Mouse (Mus musculus): ENCODE results near the gene Spns2. TPM values are rescaled to one million over a fixed set of nuclear protein-coding genes. Genes with fewer than 3 reads are reported as not detected.

Gene Spns2
- 12.6 TPM in 2 replicates for polyA plus RNA-seq (2014; fragmentation: Nextera tagmentation; extraction: Ambion mirVana)

DNA sequence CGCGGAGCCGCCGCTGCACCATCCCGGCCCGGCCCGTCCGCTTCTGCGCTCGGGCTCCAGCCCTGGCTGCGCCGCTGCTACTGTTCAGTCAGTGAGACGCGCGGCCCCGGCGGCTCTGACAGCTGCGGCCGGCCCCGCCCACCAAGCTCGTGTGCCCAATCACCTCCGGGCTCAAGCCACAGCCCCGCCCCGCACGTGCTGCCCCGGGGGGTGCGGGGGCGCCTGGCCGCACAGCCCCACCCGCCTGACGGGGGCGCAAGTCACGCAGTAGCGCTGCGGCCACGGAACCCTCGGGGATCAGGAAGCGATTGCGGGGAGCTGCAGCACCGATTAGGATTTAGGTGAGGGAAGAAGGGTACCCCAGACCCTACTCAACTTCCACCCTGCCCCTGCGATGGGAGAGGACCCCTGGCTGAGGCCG, at the start of gene Spns2:
Gene Spns2 (minus strand): TSS at position 24 of the 421 bp plus-strand sequence.
- ATAC-seq (ENCODE audit: low FRiP score, low TSS enrichment) (peak; percentile 91), DNase-seq (peak; percentile 96)
- H3K9ac ChIP-seq (replicated peaks; ENCODE audit: low read length) = peak within 1 kb of the TSS; percentile 90
- WGBS = under 1% methylated on average over 41 of the region's 42 CpGs
- no peaks in the 10 kb centered on the region for H3K36me3 ChIP-seq (ENCODE audit: control insufficient read depth, insufficient read depth, low read length)
- H3K27me3 ChIP-seq (ENCODE audit: control insufficient read depth, insufficient read depth, low read length) = no peaks in the 10 kb centered on the region
- H3K27ac ChIP-seq (replicated peaks; ENCODE audit: low read depth, low read length) = peak within 1 kb of the TSS; percentile 92
- H3K9me3 ChIP-seq (ENCODE audit: control insufficient read depth, low read length) = no peaks in the 10 kb centered on the region
- H3K4me2 ChIP-seq (ENCODE audit: low read length) = peak within 1 kb of the TSS; percentile 65
- peaks cover 21% of the 10 kb centered on the region for H3K4me1 ChIP-seq (ENCODE audit: control insufficient read depth, insufficient read depth, low read length)
- H3K4me3 ChIP-seq (replicated peaks; ENCODE audit: low read depth, low read length) = peak within 1 kb of the TSS; percentile 69

DNA sequence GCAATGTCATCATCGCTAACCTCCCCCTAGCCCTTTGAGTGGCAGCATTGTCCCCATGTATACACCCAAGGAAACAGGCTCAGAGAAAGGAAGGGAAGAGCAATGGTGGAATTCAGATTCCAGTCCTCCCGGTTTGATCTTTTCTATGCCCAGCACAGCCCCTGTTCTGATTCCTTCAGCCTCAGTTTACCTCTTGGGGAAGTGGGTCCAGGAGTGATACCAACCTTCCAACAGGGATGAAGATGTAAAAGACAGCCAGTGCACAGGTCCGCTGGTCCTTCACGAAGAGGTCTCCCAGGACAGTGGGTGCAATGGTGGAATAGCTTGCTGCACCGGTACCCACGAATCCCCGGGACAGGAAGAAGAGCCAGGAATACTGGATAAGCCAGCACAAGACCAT, 49.1 kb upstream of the Spns2 start:
- H3K27ac ChIP-seq (replicated peaks; ENCODE audit: low read depth, low read length) = no peak overlapping the region
- DNase-seq (no peak), ATAC-seq (ENCODE audit: low FRiP score, low TSS enrichment) (no peak)
- H3K27me3 ChIP-seq (ENCODE audit: control insufficient read depth, insufficient read depth, low read length) = no peaks in the 10 kb centered on the region
- no peak overlapping the region for H3K9ac ChIP-seq (replicated peaks; ENCODE audit: low read length)
- H3K9me3 ChIP-seq (ENCODE audit: control insufficient read depth, low read length) = no peaks in the 10 kb centered on the region
- no peaks in the 10 kb centered on the region for H3K4me1 ChIP-seq (ENCODE audit: control insufficient read depth, insufficient read depth, low read length)
- no peak overlapping the region for H3K4me2 ChIP-seq (ENCODE audit: low read length)
- H3K36me3 ChIP-seq (ENCODE audit: control insufficient read depth, insufficient read depth, low read length) = no peaks in the 10 kb centered on the region
- no peak overlapping the region for H3K4me3 ChIP-seq (replicated peaks; ENCODE audit: low read depth, low read length)
- WGBS = 91% methylated on average over 7 of the region's 7 CpGs

DNA sequence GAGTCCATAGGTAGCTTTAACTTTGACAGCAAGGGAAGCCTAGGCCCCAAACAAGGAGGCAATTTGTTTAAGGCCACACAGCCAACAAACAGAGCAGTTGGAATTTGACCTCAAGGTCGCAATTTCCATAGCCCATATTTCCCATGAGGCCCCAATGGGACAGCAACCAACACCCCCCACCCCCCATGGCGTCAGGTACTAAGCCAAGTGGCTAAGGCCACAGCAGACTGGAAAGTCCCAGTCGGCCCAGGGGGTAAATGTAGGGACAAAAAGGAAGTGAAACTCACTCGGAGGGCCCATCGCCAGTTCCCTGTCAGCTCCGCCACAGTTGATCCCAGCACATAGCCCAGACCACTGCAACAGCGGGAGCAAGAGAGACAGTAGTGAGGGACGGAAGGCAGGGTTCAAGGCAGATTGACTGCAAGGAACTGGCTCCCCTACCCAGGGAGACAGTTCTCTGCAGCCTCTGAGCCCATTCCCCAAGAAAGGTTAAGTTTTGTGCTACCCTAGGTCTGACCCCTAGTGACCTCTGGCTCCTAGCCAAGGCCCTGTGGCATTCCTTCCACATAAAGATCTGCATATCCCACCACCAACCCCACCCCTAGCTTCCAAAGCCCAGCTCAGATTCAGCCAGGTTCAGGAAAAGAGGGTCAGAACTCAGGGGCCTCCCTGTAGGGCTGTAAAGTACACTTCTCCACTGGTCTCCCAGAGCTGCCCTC, 48.5 kb upstream of the Spns2 start:
- Histone ChIP-seq H3K9ac (replicated peaks; ENCODE audit: low read length) (no peak overlapping the region), H3K4me2 (ENCODE audit: low read length) (no peak overlapping the region), H3K27ac (replicated peaks; ENCODE audit: low read depth, low read length) (no peak overlapping the region), H3K4me1 (ENCODE audit: control insufficient read depth, insufficient read depth, low read length) (no peaks in the 10 kb centered on the region), H3K27me3 (ENCODE audit: control insufficient read depth, insufficient read depth, low read length) (no peaks in the 10 kb centered on the region), H3K36me3 (ENCODE audit: control insufficient read depth, insufficient read depth, low read length) (no peaks in the 10 kb centered on the region), H3K9me3 (ENCODE audit: control insufficient read depth, low read length) (no peaks in the 10 kb centered on the region), H3K4me3 (replicated peaks; ENCODE audit: low read depth, low read length) (no peak overlapping the region)
- ATAC-seq (ENCODE audit: low FRiP score, low TSS enrichment) = no peak
- WGBS = 69% methylated on average over 8 of the region's 8 CpGs
- DNase-seq = no peak

DNA sequence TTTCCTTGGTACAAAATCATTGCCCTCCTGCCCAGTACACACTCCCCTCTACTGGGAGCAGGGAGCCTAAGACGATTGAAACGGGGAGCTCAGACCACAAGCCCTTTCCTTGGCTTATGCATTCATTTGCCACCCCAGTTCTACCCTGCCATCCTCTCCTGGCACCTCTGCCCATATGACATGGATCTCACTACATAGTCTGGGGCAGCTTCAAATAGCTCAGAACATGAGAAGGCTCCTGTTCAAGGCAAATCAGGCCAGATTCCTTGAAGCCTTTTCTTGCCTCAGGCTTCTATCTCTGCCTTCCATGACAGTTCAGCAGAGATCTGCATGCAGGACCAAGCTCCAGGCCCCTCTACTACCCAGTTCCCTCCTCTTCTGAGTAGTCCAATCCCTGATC, 47.8 kb upstream of the Spns2 start:
- no peak overlapping the region for H3K27ac ChIP-seq (replicated peaks; ENCODE audit: low read depth, low read length)
- no peak overlapping the region for H3K9ac ChIP-seq (replicated peaks; ENCODE audit: low read length)
- no peaks in the 10 kb centered on the region for H3K9me3 ChIP-seq (ENCODE audit: control insufficient read depth, low read length)
- WGBS = 85% methylated on average over 2 of the region's 2 CpGs
- H3K4me2 ChIP-seq (ENCODE audit: low read length) = no peak overlapping the region
- H3K4me1 ChIP-seq (ENCODE audit: control insufficient read depth, insufficient read depth, low read length) = no peaks in the 10 kb centered on the region
- DNase-seq = no peak
- no peaks in the 10 kb centered on the region for H3K36me3 ChIP-seq (ENCODE audit: control insufficient read depth, insufficient read depth, low read length)
- H3K27me3 ChIP-seq (ENCODE audit: control insufficient read depth, insufficient read depth, low read length) = no peaks in the 10 kb centered on the region
- ATAC-seq (ENCODE audit: low FRiP score, low TSS enrichment) = no peak
- no peak overlapping the region for H3K4me3 ChIP-seq (replicated peaks; ENCODE audit: low read depth, low read length)

DNA sequence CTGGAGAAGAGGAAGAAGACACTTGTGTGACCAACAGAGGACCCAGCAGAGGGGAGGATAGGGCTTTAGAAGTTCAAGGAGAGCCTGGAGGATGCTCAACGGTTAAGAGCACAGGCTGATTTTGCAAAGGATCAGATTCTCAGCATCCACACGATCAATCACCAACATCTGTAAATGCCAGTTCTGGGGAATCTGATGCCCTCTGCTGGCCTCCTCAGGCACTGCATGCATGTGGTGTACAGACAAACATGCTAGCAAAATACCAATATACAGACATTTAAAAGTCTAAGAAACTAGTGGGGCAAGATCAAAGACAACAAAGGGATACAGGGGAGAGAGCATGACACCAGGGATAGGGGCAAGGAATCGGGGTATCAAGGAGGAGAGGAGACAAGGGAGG, 45.8 kb upstream of the Spns2 start:
- Histone ChIP-seq H3K9ac (replicated peaks; ENCODE audit: low read length) (no peak overlapping the region), H3K4me2 (ENCODE audit: low read length) (no peak overlapping the region), H3K4me3 (replicated peaks; ENCODE audit: low read depth, low read length) (no peak overlapping the region), H3K4me1 (ENCODE audit: control insufficient read depth, insufficient read depth, low read length) (no peaks in the 10 kb centered on the region), H3K9me3 (ENCODE audit: control insufficient read depth, low read length) (no peaks in the 10 kb centered on the region), H3K27me3 (ENCODE audit: control insufficient read depth, insufficient read depth, low read length) (no peaks in the 10 kb centered on the region), H3K36me3 (ENCODE audit: control insufficient read depth, insufficient read depth, low read length) (no peaks in the 10 kb centered on the region), H3K27ac (replicated peaks; ENCODE audit: low read depth, low read length) (no peak overlapping the region)
- no peak for ATAC-seq (ENCODE audit: low FRiP score, low TSS enrichment)
- WGBS = 77% methylated on average over 3 of the region's 3 CpGs
- no peak for DNase-seq

DNA sequence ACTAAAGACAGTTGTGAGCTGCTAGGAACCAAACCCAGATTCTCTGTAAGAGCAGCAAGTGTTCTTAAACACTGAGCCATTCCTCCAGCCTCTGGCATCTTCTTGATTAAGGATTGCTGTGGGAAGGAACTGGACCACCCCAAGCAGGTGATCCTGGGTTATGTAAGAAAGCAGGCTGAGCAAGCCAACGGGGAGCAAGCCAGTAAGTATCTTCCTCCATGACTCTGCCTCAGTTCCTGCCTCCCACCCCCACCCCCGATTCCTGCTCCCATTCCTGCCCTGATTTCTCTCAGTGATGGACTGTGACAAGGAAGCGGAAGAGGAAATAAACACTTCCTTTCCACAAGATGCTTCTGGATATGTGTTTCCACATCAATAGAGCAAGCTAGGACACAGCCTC, 43.2 kb upstream of the Spns2 start:
- Histone ChIP-seq H3K4me3 (replicated peaks; ENCODE audit: low read depth, low read length) (no peak overlapping the region), H3K4me1 (ENCODE audit: control insufficient read depth, insufficient read depth, low read length) (no peaks in the 10 kb centered on the region), H3K9me3 (ENCODE audit: control insufficient read depth, low read length) (no peaks in the 10 kb centered on the region), H3K9ac (replicated peaks; ENCODE audit: low read length) (no peak overlapping the region), H3K27me3 (ENCODE audit: control insufficient read depth, insufficient read depth, low read length) (no peaks in the 10 kb centered on the region), H3K4me2 (ENCODE audit: low read length) (no peak overlapping the region), H3K27ac (replicated peaks; ENCODE audit: low read depth, low read length) (no peak overlapping the region), H3K36me3 (ENCODE audit: control insufficient read depth, insufficient read depth, low read length) (no peaks in the 10 kb centered on the region)
- ATAC-seq (ENCODE audit: low FRiP score, low TSS enrichment) = no peak
- DNase-seq = no peak
- WGBS = 85% methylated on average over 3 of the region's 3 CpGs

DNA sequence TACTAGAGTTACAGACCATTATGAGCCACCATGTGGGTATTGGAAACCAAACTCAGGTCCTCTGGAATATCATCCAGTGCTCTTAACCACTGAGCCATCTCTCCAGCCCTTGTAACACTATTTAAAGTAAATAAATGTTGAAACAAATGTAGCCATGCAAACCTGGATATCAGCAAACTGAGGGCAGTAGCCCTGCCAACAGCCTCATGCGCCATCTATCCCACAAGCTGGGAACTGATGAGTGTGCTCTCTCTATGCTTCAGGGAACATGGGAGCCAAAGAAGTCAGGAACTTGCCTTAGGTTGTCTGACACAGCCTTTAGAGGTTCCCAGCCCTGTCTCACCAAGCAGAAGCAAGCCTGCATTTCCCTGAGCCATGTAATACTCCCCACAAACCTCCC, 41.9 kb upstream of the Spns2 start:
- Histone ChIP-seq H3K27me3 (ENCODE audit: control insufficient read depth, insufficient read depth, low read length) (no peaks in the 10 kb centered on the region), H3K4me1 (ENCODE audit: control insufficient read depth, insufficient read depth, low read length) (no peaks in the 10 kb centered on the region), H3K9ac (replicated peaks; ENCODE audit: low read length) (no peak overlapping the region), H3K9me3 (ENCODE audit: control insufficient read depth, low read length) (no peaks in the 10 kb centered on the region), H3K36me3 (ENCODE audit: control insufficient read depth, insufficient read depth, low read length) (no peaks in the 10 kb centered on the region), H3K4me3 (replicated peaks; ENCODE audit: low read depth, low read length) (no peak overlapping the region), H3K27ac (replicated peaks; ENCODE audit: low read depth, low read length) (no peak overlapping the region), H3K4me2 (ENCODE audit: low read length) (no peak overlapping the region)
- DNase-seq (no peak), ATAC-seq (ENCODE audit: low FRiP score, low TSS enrichment) (no peak)
- 79% methylated on average over 1 of the region's 1 CpGs for WGBS

DNA sequence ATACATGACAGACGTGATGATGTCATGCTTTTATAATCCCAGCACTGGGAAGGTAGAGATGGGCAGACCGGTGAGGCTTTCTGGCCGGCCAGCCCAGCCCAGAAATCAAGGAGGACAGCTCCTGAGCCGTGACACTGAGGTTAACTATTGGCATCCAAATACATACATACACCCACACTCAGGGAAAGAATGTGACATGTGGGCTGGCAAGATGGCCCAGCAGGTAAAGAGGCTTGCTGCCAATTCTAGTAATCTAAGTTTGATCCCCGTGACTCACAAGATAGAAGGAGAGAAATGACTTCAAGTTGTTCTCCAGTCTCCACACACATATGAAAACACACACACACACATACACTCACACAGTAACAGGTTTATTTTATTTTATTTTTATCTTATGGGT, 41.4 kb upstream of the Spns2 start:
- ATAC-seq (ENCODE audit: low FRiP score, low TSS enrichment) (no peak), DNase-seq (no peak)
- no peak overlapping the region for H3K27ac ChIP-seq (replicated peaks; ENCODE audit: low read depth, low read length)
- no peak overlapping the region for H3K4me2 ChIP-seq (ENCODE audit: low read length)
- H3K9me3 ChIP-seq (ENCODE audit: control insufficient read depth, low read length) = no peaks in the 10 kb centered on the region
- WGBS = 78% methylated on average over 5 of the region's 5 CpGs
- no peaks in the 10 kb centered on the region for H3K27me3 ChIP-seq (ENCODE audit: control insufficient read depth, insufficient read depth, low read length)
- H3K9ac ChIP-seq (replicated peaks; ENCODE audit: low read length) = no peak overlapping the region
- H3K36me3 ChIP-seq (ENCODE audit: control insufficient read depth, insufficient read depth, low read length) = no peaks in the 10 kb centered on the region
- no peak overlapping the region for H3K4me3 ChIP-seq (replicated peaks; ENCODE audit: low read depth, low read length)
- H3K4me1 ChIP-seq (ENCODE audit: control insufficient read depth, insufficient read depth, low read length) = no peaks in the 10 kb centered on the region

DNA sequence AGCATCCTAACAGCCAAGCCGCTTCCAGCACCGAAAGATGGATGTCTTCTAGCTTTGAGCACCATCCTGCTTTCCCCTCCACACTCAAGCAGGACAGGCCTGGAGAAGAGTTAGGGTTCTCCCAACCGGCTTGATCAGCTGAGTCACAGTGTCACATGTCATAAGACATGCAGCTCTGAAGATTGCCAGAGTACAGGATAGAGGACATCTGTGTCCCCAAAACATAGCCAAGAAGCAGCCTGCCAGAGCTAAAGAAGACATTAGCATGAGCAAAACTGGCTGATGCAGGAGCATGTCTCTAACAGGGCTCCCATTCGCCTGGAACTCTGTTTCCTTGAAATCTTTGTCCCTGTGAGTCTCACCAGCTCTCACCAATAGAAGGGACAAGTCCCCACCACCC, 36.5 kb upstream of the Spns2 start:
- 93% methylated on average over 4 of the region's 4 CpGs for WGBS
- Histone ChIP-seq H3K9ac (replicated peaks; ENCODE audit: low read length) (no peak overlapping the region), H3K9me3 (ENCODE audit: control insufficient read depth, low read length) (no peaks in the 10 kb centered on the region), H3K27me3 (ENCODE audit: control insufficient read depth, insufficient read depth, low read length) (no peaks in the 10 kb centered on the region), H3K36me3 (ENCODE audit: control insufficient read depth, insufficient read depth, low read length) (no peaks in the 10 kb centered on the region), H3K4me3 (replicated peaks; ENCODE audit: low read depth, low read length) (no peak overlapping the region), H3K27ac (replicated peaks; ENCODE audit: low read depth, low read length) (no peak overlapping the region), H3K4me1 (ENCODE audit: control insufficient read depth, insufficient read depth, low read length) (no peaks in the 10 kb centered on the region), H3K4me2 (ENCODE audit: low read length) (no peak overlapping the region)
- ATAC-seq (ENCODE audit: low FRiP score, low TSS enrichment) (no peak), DNase-seq (no peak)
